ENCODE assay signal across 20 mouse cellular contexts in genomic region chr15:81915663-81916062, GRCm38 (mm10). TPM values are rescaled to one million over a fixed set of nuclear protein-coding genes. Genes with fewer than 3 reads are reported as not detected.
A peak's percentile ranks its signal among the peaks of the same experiment; 100 is the strongest.
DNase-seq lines count a peak whose midpoint lies in the region; ATAC-seq and TF ChIP-seq lines count a peak whose summit lies in the region.
"Had no signal": no experiment of that assay in that cellular context is flagged by ENCODE, and none has a peak within 500 bp of the region (broad histone marks: within the 10 kb centered on the region; RNA-seq: fewer than 3 reads in every experiment).

No protein-coding gene starts in this region.

- H3K4me2 ChIP-seq in heart, embryonic 12.5 days = no peak overlapping the region
- no peak overlapping the region for H3K4me2 ChIP-seq in liver, embryonic 11.5 days
- H3K4me2 ChIP-seq in myocyte (ENCODE audit: low read depth) = no peak overlapping the region
- H3K4me2 ChIP-seq: forebrain, embryonic 13.5 days; heart, embryonic 13.5 days; hindbrain, embryonic 13.5 days; intestine, embryonic 15.5 days had no signal

- TF ChIP-seq CTCF in heart, adult 2 months (IDR thresholded peaks at IDR 0.05) = no peak
- TF ChIP-seq CTCF in cortical plate, adult 2 months (IDR thresholded peaks at IDR 0.05; ENCODE audit: extremely low read depth, insufficient read depth, low read length) = no peak

- H3K4me1 ChIP-seq in heart, adult 2 months (ENCODE audit: control insufficient read depth, insufficient read depth, low read length) = no peaks in the 10 kb centered on the region
- H3K4me1 ChIP-seq in heart, embryonic 12.5 days (replicated peaks) = no peaks in the 10 kb centered on the region
- peaks cover under 1% of the 10 kb centered on the region; the same call in 1 of the 2 replicates for H3K4me1 ChIP-seq in cortical plate, adult 2 months (ENCODE audit: control insufficient read depth, insufficient read depth, low read length)
- H3K4me1 ChIP-seq in liver, embryonic 11.5 days (replicated peaks; ENCODE audit: control insufficient read depth, insufficient read depth, low read length) = peaks cover 12% of the 10 kb centered on the region
- H3K4me1 ChIP-seq: forebrain, embryonic 13.5 days; heart, embryonic 13.5 days; intestine, embryonic 15.5 days had no signal

- ATAC-seq in heart, embryonic 12.5 days (ENCODE audit: insufficient number of reproducible peaks, low FRiP score) = no peak
- ATAC-seq in liver, embryonic 11.5 days (replicated peaks; ENCODE audit: low FRiP score) = no peak
- ATAC-seq: forebrain, embryonic 13.5 days; forebrain, postnatal 0 days; hindbrain, postnatal 0 days; intestine, embryonic 15.5 days had no signal

- no peak for TF ChIP-seq EP300 in heart, adult 2 months (IDR thresholded peaks at IDR 0.05; ENCODE audit: insufficient read depth, low read depth, low read length)

- no peak overlapping the region for H3K4me3 ChIP-seq in heart, adult 2 months
- H3K4me3 ChIP-seq in heart, embryonic 12.5 days = no peak overlapping the region
- no peak overlapping the region for H3K4me3 ChIP-seq in cortical plate, adult 2 months (ENCODE audit: insufficient read depth, low read length)
- no peak overlapping the region for H3K4me3 ChIP-seq in liver, embryonic 11.5 days (ENCODE audit: low read depth, low read length)
- no peak overlapping the region for H3K4me3 ChIP-seq in myocyte
- H3K4me3 ChIP-seq: forebrain, embryonic 13.5 days; heart, embryonic 13.5 days; hindbrain, embryonic 13.5 days; intestine, embryonic 15.5 days had no signal

- no peak overlapping the region for H3ac ChIP-seq in myocyte (ENCODE audit: control insufficient read depth, insufficient read length)

- no peak for DNase-seq in heart, adult 2 months
- DNase-seq in liver, embryonic 11.5 days (ENCODE audit: low spot score) = no peak
- DNase-seq in adrenal gland, postnatal 10 days = no peak
- DNase-seq: adrenal gland, adult 8-10 months; cerebellum, adult 11 months; cerebellum, adult 8-10 months; cerebellum, postnatal 14 days; forebrain, postnatal 0 days; gastrocnemius, postnatal 36 days; heart, adult 18-20 months; heart, postnatal 36 days had no signal

- H3K27me3 ChIP-seq in heart, adult 2 months (ENCODE audit: control insufficient read depth, insufficient read depth, low read length) = no peaks in the 10 kb centered on the region
- no peaks in the 10 kb centered on the region for H3K27me3 ChIP-seq in heart, embryonic 12.5 days (replicated peaks)
- H3K27me3 ChIP-seq in liver, embryonic 11.5 days (replicated peaks; ENCODE audit: control insufficient read depth, insufficient read depth, low read length) = no peaks in the 10 kb centered on the region
- no peaks in the 10 kb centered on the region for H3K27me3 ChIP-seq in myocyte (ENCODE audit: control insufficient read depth, insufficient read depth, insufficient read length)
- H3K27me3 ChIP-seq: forebrain, embryonic 13.5 days; heart, embryonic 13.5 days; hindbrain, embryonic 13.5 days; intestine, embryonic 15.5 days had no signal

- H3K9ac ChIP-seq in heart, adult 2 months (ENCODE audit: low read depth, low read length) = no peak overlapping the region
- H3K9ac ChIP-seq in heart, embryonic 12.5 days = no peak overlapping the region
- H3K9ac ChIP-seq in liver, embryonic 11.5 days (ENCODE audit: low read depth, low read length) = no peak overlapping the region
- H3K9ac ChIP-seq: forebrain, embryonic 13.5 days; forebrain, postnatal 0 days; heart, embryonic 13.5 days; hindbrain, embryonic 13.5 days; intestine, embryonic 15.5 days had no signal

- H3K36me3 ChIP-seq in heart, adult 2 months (ENCODE audit: control insufficient read depth, insufficient read depth, low read length) = no peaks in the 10 kb centered on the region
- peaks cover 69% of the 10 kb centered on the region for H3K36me3 ChIP-seq in heart, embryonic 12.5 days
- H3K36me3 ChIP-seq in liver, embryonic 11.5 days (ENCODE audit: control insufficient read depth, insufficient read depth, low read length) = peaks cover 58% of the 10 kb centered on the region
- H3K36me3 ChIP-seq in myocyte (ENCODE audit: control insufficient read depth, insufficient read depth) = peaks cover 57% of the 10 kb centered on the region

- 49% methylated on average over 5 of the region's 5 CpGs for WGBS in heart, adult 2 months
- 65% methylated on average over 5 of the region's 5 CpGs for WGBS in heart, embryonic 12.5 days
- 76% methylated on average over 5 of the region's 5 CpGs for WGBS in liver, embryonic 11.5 days

- no peak for TF ChIP-seq POLR2A in heart, adult 2 months (IDR thresholded peaks at IDR 0.05; ENCODE audit: insufficient read depth, low read depth, low read length)
- TF ChIP-seq POLR2A in cortical plate, adult 2 months (IDR thresholded peaks at IDR 0.05; ENCODE audit: extremely low read depth, insufficient read depth, low read length) = peak; percentile 11; the same call in 1 of the 2 replicates
- no peak for TF ChIP-seq POLR2A in myocyte (IDR thresholded peaks at IDR 0.05; ENCODE audit: insufficient read length, low read depth)

- intact Hi-C loops in heart, adult 2 months (cut with DNase I) = no loop called here

- peak overlapping the region; percentile 1 for H3K27ac ChIP-seq in heart, adult 2 months
- no peak overlapping the region for H3K27ac ChIP-seq in heart, embryonic 12.5 days (ENCODE audit: poor library complexity, severe bottlenecking)
- no peak overlapping the region for H3K27ac ChIP-seq in cortical plate, adult 2 months (ENCODE audit: insufficient read depth, low read length)
- peak overlapping the region; percentile 48; the same call in 1 of the 2 replicates for H3K27ac ChIP-seq in liver, embryonic 11.5 days (ENCODE audit: low read depth, low read length)
- H3K27ac ChIP-seq: forebrain, embryonic 13.5 days; heart, embryonic 13.5 days; hindbrain, embryonic 13.5 days; hindbrain, postnatal 0 days; intestine, embryonic 15.5 days had no signal

- no peaks in the 10 kb centered on the region for H3K79me2 ChIP-seq in heart, adult 2 months (replicated peaks; ENCODE audit: control insufficient read depth, insufficient read depth, low read length)
- H3K79me2 ChIP-seq in myocyte (ENCODE audit: control insufficient read depth, insufficient read depth) = no peaks in the 10 kb centered on the region

- H3K9me3 ChIP-seq in heart, embryonic 12.5 days (replicated peaks) = no peaks in the 10 kb centered on the region
- no peaks in the 10 kb centered on the region for H3K9me3 ChIP-seq in liver, embryonic 11.5 days (ENCODE audit: control insufficient read depth, low read length)
- H3K9me3 ChIP-seq: forebrain, embryonic 13.5 days; heart, embryonic 13.5 days; hindbrain, embryonic 13.5 days; intestine, embryonic 15.5 days had no signal

TF ChIP-seq in myocyte, 11 proteins besides CTCF, POLR2A, EP300 and RAD21:
- TF ChIP-seq TCF3 (IDR thresholded peaks at IDR 0.05; ENCODE audit: insufficient read length, low read depth) = no peak
- peak; percentile 15 for TF ChIP-seq POLR2AphosphoS2 (IDR thresholded peaks at IDR 0.05; ENCODE audit: insufficient read length, low read depth)
TF ChIP-seq in myocyte: peak in this region for 1.

RNA-seq across cellular contexts. Expression of gene Polr3h, which starts 10.4 kb away (rescaled TPM):
- 1 to 10 TPM; 5.9 to 8.1 TPM for total RNA-seq in heart, adult 2 months (2021)
- polyA plus RNA-seq in heart, adult 2 months (2012; rRNA removed) = 7.2 and 10.2 TPM in 2 replicates
- 106 and 121 TPM in 2 replicates for polyA plus RNA-seq in heart, embryonic 12.5 days (2016; fragmentation: Nextera tagmentation; extraction: Ambion mirVana)
- 61.5 and 63.0 TPM in 2 replicates for polyA plus RNA-seq in cortical plate, adult 2 months (2012; rRNA removed)
- 131 and 134 TPM in 2 replicates for polyA plus RNA-seq in liver, embryonic 11.5 days (2014; fragmentation: Nextera tagmentation; extraction: Ambion mirVana)
- polyA plus RNA-seq in myocyte (2012; fragmentation: generic; extraction: Trizol) = 247 TPM
- 10 to 100 TPM; 15.5 to 19.1 TPM for total RNA-seq in adrenal gland, postnatal 10 days (2021)

RNA-seq across cellular contexts. Expression of gene Csdc2, which starts 20.9 kb away (rescaled TPM):
- total RNA-seq in heart, adult 2 months (2021) = 10 to 100 TPM; 66.1 to 92.7 TPM
- 85.7 and 111 TPM in 2 replicates for polyA plus RNA-seq in heart, adult 2 months (2012; rRNA removed)
- polyA plus RNA-seq in heart, embryonic 12.5 days (2016; fragmentation: Nextera tagmentation; extraction: Ambion mirVana) = 6.2 and 6.3 TPM in 2 replicates
- 111 and 115 TPM in 2 replicates for polyA plus RNA-seq in cortical plate, adult 2 months (2012; rRNA removed)
- 3.7 and 3.9 TPM in 2 replicates for polyA plus RNA-seq in liver, embryonic 11.5 days (2014; fragmentation: Nextera tagmentation; extraction: Ambion mirVana)
- 38.3 TPM for polyA plus RNA-seq in myocyte (2012; fragmentation: generic; extraction: Trizol)
- 10 to 100 TPM; 16.9 to 27.9 TPM for total RNA-seq in adrenal gland, postnatal 10 days (2021)
- total RNA-seq: common myeloid progenitor, adult 5-6 weeks had no signal

RNA-seq across cellular contexts. Expression of gene Aco2, which starts 43.6 kb away (rescaled TPM):
- 1,000 to 10,000 TPM; 1,810 to 2,215 TPM for total RNA-seq in heart, adult 2 months (2021)
- polyA plus RNA-seq in heart, adult 2 months (2012; rRNA removed) = 2,076 and 2,628 TPM in 2 replicates
- polyA plus RNA-seq in heart, embryonic 12.5 days (2016; fragmentation: Nextera tagmentation; extraction: Ambion mirVana) = 497 and 519 TPM in 2 replicates
- polyA plus RNA-seq in cortical plate, adult 2 months (2012; rRNA removed) = 533 and 545 TPM in 2 replicates
- 177 and 185 TPM in 2 replicates for polyA plus RNA-seq in liver, embryonic 11.5 days (2014; fragmentation: Nextera tagmentation; extraction: Ambion mirVana)
- 666 TPM for polyA plus RNA-seq in myocyte (2012; fragmentation: generic; extraction: Trizol)
- total RNA-seq in adrenal gland, postnatal 10 days (2021) = 1,000 to 10,000 TPM; 2,299 to 2,557 TPM

RNA-seq across cellular contexts. Expression of gene Phf5a, which starts 44.0 kb away (rescaled TPM):
- 10 to 100 TPM; 30.2 to 36.5 TPM for total RNA-seq in heart, adult 2 months (2021)
- polyA plus RNA-seq in heart, adult 2 months (2012; rRNA removed) = 30.2 and 39.1 TPM in 2 replicates
- polyA plus RNA-seq in heart, embryonic 12.5 days (2016; fragmentation: Nextera tagmentation; extraction: Ambion mirVana) = 88.9 and 89.3 TPM in 2 replicates
- polyA plus RNA-seq in cortical plate, adult 2 months (2012; rRNA removed) = 53.3 and 57.7 TPM in 2 replicates
- 224 and 237 TPM in 2 replicates for polyA plus RNA-seq in liver, embryonic 11.5 days (2014; fragmentation: Nextera tagmentation; extraction: Ambion mirVana)
- 95.3 TPM for polyA plus RNA-seq in myocyte (2012; fragmentation: generic; extraction: Trizol)
- total RNA-seq in adrenal gland, postnatal 10 days (2021) = 10 to 100 TPM; 58.8 to 62.9 TPM

RNA-seq across cellular contexts. Expression of gene Pmm1, which starts 45.1 kb away (rescaled TPM):
- total RNA-seq in heart, adult 2 months (2021) = 10 to 100 TPM; 22.0 to 26.7 TPM
- polyA plus RNA-seq in heart, adult 2 months (2012; rRNA removed) = 27.7 and 34.4 TPM in 2 replicates
- 17.7 and 19.6 TPM in 2 replicates for polyA plus RNA-seq in heart, embryonic 12.5 days (2016; fragmentation: Nextera tagmentation; extraction: Ambion mirVana)
- polyA plus RNA-seq in cortical plate, adult 2 months (2012; rRNA removed) = 294 and 300 TPM in 2 replicates
- polyA plus RNA-seq in liver, embryonic 11.5 days (2014; fragmentation: Nextera tagmentation; extraction: Ambion mirVana) = 34.6 and 40.6 TPM in 2 replicates
- 104 TPM for polyA plus RNA-seq in myocyte (2012; fragmentation: generic; extraction: Trizol)
- 10 to 100 TPM; 81.4 to 94.8 TPM for total RNA-seq in adrenal gland, postnatal 10 days (2021)

Comparison
In these comparisons a context has a peak if more than half of its experiments do, and no peak if none do; other contexts are left out.
1. H3K27ac ChIP-seq: peak in heart, adult 2 months (single experiment) and liver, embryonic 11.5 days (single experiment); none in heart, embryonic 12.5 days (single experiment) and cortical plate, adult 2 months (single experiment).